Comparison of ENCODE assay signal across 8 mouse cellular contexts in the genomic region with DNA sequence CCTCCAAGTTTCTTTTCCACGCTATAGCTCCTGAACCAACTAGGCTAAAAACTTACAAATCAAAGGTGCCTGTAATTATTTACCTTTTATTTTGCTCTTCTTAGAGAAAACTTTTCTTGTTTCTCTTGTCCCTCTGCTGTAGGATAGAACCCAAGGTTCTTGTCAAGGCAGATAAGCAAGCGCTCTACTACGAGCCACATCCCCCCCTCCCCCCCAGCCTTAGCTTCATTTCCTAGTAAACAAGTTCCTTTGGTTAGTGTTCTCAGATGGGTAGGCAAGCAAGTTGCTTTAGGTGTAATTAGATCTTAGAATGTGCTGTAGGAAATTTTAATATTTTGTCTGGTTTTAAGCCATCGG. TPM values are rescaled to one million over a fixed set of nuclear protein-coding genes. Genes with fewer than 3 reads are reported as not detected.
DNase-seq lines count a peak whose midpoint lies in the region; ATAC-seq and TF ChIP-seq lines count a peak whose summit lies in the region.

No protein-coding gene starts in this region.

- peak overlapping the region; percentile 95 for H3K9ac ChIP-seq in stomach, embryonic 16.5 days (ENCODE audit: low read length)

- TF ChIP-seq POLR2A in cerebellum, adult 2 months (IDR thresholded peaks at IDR 0.05; ENCODE audit: borderline replicate concordance, insufficient read depth, low read length): no peak
- no peak for TF ChIP-seq POLR2A in embryonic fibroblast, embryonic 13.5 days (IDR thresholded peaks at IDR 0.05; ENCODE audit: low read depth, low read length)

- ATAC-seq in stomach, embryonic 16.5 days (ENCODE audit: insufficient read depth, low FRiP score): no peak

- 20% methylated on average over 4 of the region's 4 CpGs for whole genome bisulfite sequencing in cerebellum, adult 2 months
- WGBS in stomach, embryonic 16.5 days: 9% methylated on average over 4 of the region's 4 CpGs

- H3K9me3 ChIP-seq in stomach, embryonic 16.5 days (replicated peaks; ENCODE audit: control insufficient read depth, low read length): no peaks in the 10 kb centered on the region

- H3K27me3 ChIP-seq in cerebellum, adult 2 months (ENCODE audit: control insufficient read depth, insufficient read depth, low read length): no peaks in the 10 kb centered on the region
- no peaks in the 10 kb centered on the region for H3K27me3 ChIP-seq in stomach, embryonic 16.5 days (ENCODE audit: control insufficient read depth, insufficient read depth, low read length)

- H3K27ac ChIP-seq in cerebellum, adult 2 months (ENCODE audit: insufficient read depth, low read length): no peak overlapping the region
- H3K27ac ChIP-seq in embryonic fibroblast, embryonic 13.5 days (ENCODE audit: insufficient read depth, low read length): peak overlapping the region; percentile 94
- peak overlapping the region; percentile 96 for H3K27ac ChIP-seq in stomach, embryonic 16.5 days (ENCODE audit: low read length)

- H3K4me3 ChIP-seq in cerebellum, adult 2 months (replicated peaks; ENCODE audit: insufficient read depth, low read depth, low read length): peak overlapping the region; percentile 89
- H3K4me3 ChIP-seq in embryonic fibroblast, embryonic 13.5 days (ENCODE audit: insufficient read depth, low read length): peak overlapping the region; percentile 90
- H3K4me3 ChIP-seq in stomach, embryonic 16.5 days (replicated peaks; ENCODE audit: low read length): peak overlapping the region; percentile 76

- H3K4me1 ChIP-seq in cerebellum, adult 2 months (ENCODE audit: control insufficient read depth, insufficient read depth, low read length): peaks cover 5% of the 10 kb centered on the region; the same call in 1 of the 2 replicates
- H3K4me1 ChIP-seq in embryonic fibroblast, embryonic 13.5 days (ENCODE audit: control insufficient read depth, insufficient read depth, low read length): peaks cover 13% of the 10 kb centered on the region
- peaks cover 23% of the 10 kb centered on the region for H3K4me1 ChIP-seq in stomach, embryonic 16.5 days (ENCODE audit: control insufficient read depth, insufficient read depth, low read length)

- no peak for DNase-seq in cerebellum, adult 2 months
- DNase-seq in cerebellum, adult 11-12 months: no peak
- DNase-seq in A20 (ENCODE audit: low read depth, low spot score) (peak; percentile 84), liver (peak; percentile 78)
- DNase-seq in adrenal gland, adult 2 months: no peak
- DNase-seq in layer of hippocampus, adult 9-10 months (ENCODE audit: low spot score): no peak

- peak overlapping the region; percentile 62 for H3K4me2 ChIP-seq in stomach, embryonic 16.5 days (ENCODE audit: low read depth, low read length)

- peaks cover 5% of the 10 kb centered on the region; the same call in 1 of the 2 replicates for H3K36me3 ChIP-seq in stomach, embryonic 16.5 days (ENCODE audit: control insufficient read depth, insufficient read depth, low read length)

- TF ChIP-seq CTCF in cerebellum, adult 2 months (IDR thresholded peaks at IDR 0.05; ENCODE audit: borderline replicate concordance, insufficient read depth, low read depth, low read length): no peak
- TF ChIP-seq CTCF in embryonic fibroblast, embryonic 13.5 days (IDR thresholded peaks at IDR 0.05; ENCODE audit: borderline replicate concordance, insufficient read depth, low read length): no peak

RNA-seq across cellular contexts. Expression of gene Wdr78, which starts 5.7 kb away (rescaled TPM):
- 4.1 and 5.3 TPM in 2 replicates for polyA plus RNA-seq in cerebellum, adult 2 months (2012; rRNA removed)
- 2.8 and 4.3 TPM in 2 replicates for polyA plus RNA-seq in embryonic fibroblast, embryonic 13.5 days (2011; ENCODE audit: insufficient read length, low read depth, missing spikeins)
- 1.9 and 2.6 TPM in 2 replicates for polyA plus RNA-seq in stomach, embryonic 16.5 days (2015; fragmentation: Nextera tagmentation; extraction: Ambion mirVana)
- 1 to 10 TPM; 5.7 TPM for total RNA-seq in adrenal gland, adult 2 months (2021)
- polyA plus RNA-seq in adrenal gland, adult 2 months (2012; rRNA removed): 0.86 and 1.1 TPM in 2 replicates

RNA-seq across cellular contexts. Expression of gene Mier1, which starts 5.8 kb away (rescaled TPM):
- 24.8 and 25.6 TPM in 2 replicates for polyA plus RNA-seq in cerebellum, adult 2 months (2012; rRNA removed)
- 55.0 and 70.0 TPM in 2 replicates for polyA plus RNA-seq in embryonic fibroblast, embryonic 13.5 days (2011; ENCODE audit: insufficient read length, low read depth, missing spikeins)
- 33.6 and 39.6 TPM in 2 replicates for polyA plus RNA-seq in stomach, embryonic 16.5 days (2015; fragmentation: Nextera tagmentation; extraction: Ambion mirVana)
- total RNA-seq in adrenal gland, adult 2 months (2021): 10 to 100 TPM; 50.3 to 62.0 TPM
- polyA plus RNA-seq in adrenal gland, adult 2 months (2012; rRNA removed): 5.7 and 7.3 TPM in 2 replicates

Comparison
In these comparisons a context has a peak if more than half of its experiments do, and no peak if none do; other contexts are left out.
1. DNase-seq: peak in A20 (single experiment) and liver (single experiment); none in cerebellum, adult 2 months (0 of 2), cerebellum, adult 11-12 months (single experiment), adrenal gland, adult 2 months (single experiment) and layer of hippocampus, adult 9-10 months (single experiment).
2. Peak in every context shown above with its lines, with median percentiles within 50 percentile points of each other: H3K4me3 ChIP-seq.